Mouse (Mus musculus) liver, postnatal 0 days (tissue): ENCODE data around the gene M1ap.
A peak's percentile ranks its signal among the peaks of the same experiment; 100 is the strongest.

ENCODE experiments used
- CTCF ChIP-seq: sonication (generic); IDR thresholded peaks from 2 replicates; pipeline ENCODE4 v1.5.1; 2016; ENCODE audit warnings: antibody characterized with exemption, low read depth
- EP300 ChIP-seq: IDR thresholded peaks from 2 replicates; pipeline ENCODE4 v1.6.1; 2016; ENCODE audit warnings: antibody characterized with exemption, low read depth, mild to moderate bottlenecking

GRCm38 (mm10) chr6:82925005-82925404 is 21.7 kb upstream of the M1ap start:
- TF ChIP-seq CTCF (peak; percentile 22; the same call in 1 of the 2 replicates), EP300 (no peak)
